Mouse (Mus musculus) liver, postnatal 0 days (tissue): ENCODE data around the gene Slc22a1. TPM values are rescaled to one million over a fixed set of nuclear protein-coding genes. Genes with fewer than 3 reads are reported as not detected.

Experiments
- ATAC-seq: fragments of 200-750 bp; cut with Nextera tagmentation; 2 replicates; pipeline ENCODE4 v1.8.0; 2017; ENCODE audit warnings: mild to moderate bottlenecking, moderate library complexity
- DNase-seq: peaks from one replicate; pipeline ENCODE4 v3.0.0-alpha.2; 2016
- H3K27ac ChIP-seq: fragments of 300-500 bp; sonication (generic); 2 replicates; pipeline ENCODE4 v1.5.1; 2014; ENCODE audit warnings: antibody characterized with exemption, moderate library complexity, mild to moderate bottlenecking, low read depth
- H3K27me3 ChIP-seq: fragments of 300-500 bp; sonication (generic); 2 replicates; pipeline ENCODE4 v1.6.1; 2014; ENCODE audit warnings: low read length, control low read depth, mixed read lengths; ENCODE audit not compliant: insufficient read depth
- H3K36me3 ChIP-seq: fragments of 300-500 bp; sonication (generic); replicated peaks from 2 replicates; pipeline ENCODE4 v1.6.1; 2014; ENCODE audit warnings: mild to moderate bottlenecking, control low read depth, low read length, moderate library complexity, mixed read lengths; ENCODE audit not compliant: insufficient read depth
- H3K4me1 ChIP-seq: fragments of 300-500 bp; sonication (generic); 2 replicates; pipeline ENCODE4 v1.6.1; 2014; ENCODE audit warnings: antibody characterized with exemption, mild to moderate bottlenecking, control low read depth; ENCODE audit not compliant: insufficient read depth
- H3K4me2 ChIP-seq: fragments of 300-500 bp; sonication (generic); 2 replicates; pipeline ENCODE4 v1.6.1; 2014; ENCODE audit warnings: low read depth, mild to moderate bottlenecking, low read length, moderate library complexity, mixed read lengths
- H3K4me3 ChIP-seq: fragments of 300-500 bp; sonication (generic); 2 replicates; pipeline ENCODE4 v1.5.1; 2014; ENCODE audit warnings: low read depth, low read length
- H3K9ac ChIP-seq: fragments of 300-500 bp; sonication (generic); replicated peaks from 2 replicates; pipeline ENCODE4 v1.6.1; 2014; ENCODE audit warnings: mild to moderate bottlenecking, moderate library complexity
- H3K9me3 ChIP-seq: fragments of 300-500 bp; sonication (generic); 2 replicates; pipeline ENCODE4 v1.6.1; 2016; ENCODE audit warnings: mild to moderate bottlenecking, control low read depth, low read length, mixed read lengths
- CTCF ChIP-seq: sonication (generic); IDR thresholded peaks from 2 replicates; pipeline ENCODE4 v1.5.1; 2016; ENCODE audit warnings: antibody characterized with exemption, low read depth
- EP300 ChIP-seq: IDR thresholded peaks from 2 replicates; pipeline ENCODE4 v1.6.1; 2016; ENCODE audit warnings: antibody characterized with exemption, low read depth, mild to moderate bottlenecking
- WGBS: fragments of 180-500 bp; shearing (Covaris S2); extraction: QIAGEN DNeasy Blood & Tissue Kit; methylation state at CpG from one replicate; pipeline ENCODE4 v1.1.7; 2014; ENCODE audit not compliant: insufficient replicate concordance; 5-methylcytosine and 5-hydroxymethylcytosine counted together
- polyA plus RNA-seq: library from polyadenylated mRNA; unstranded; fragments of >200 nt; fragmentation: Nextera tagmentation; extraction: Ambion mirVana; gene quantifications from 2 replicates; pipeline ENCODE4 v1.2.1, GENCODE M21; 2015

The Slc22a1 gene
- polyA plus RNA-seq, 1 experiment from 2014 or later: 11.7 TPM

DNA sequence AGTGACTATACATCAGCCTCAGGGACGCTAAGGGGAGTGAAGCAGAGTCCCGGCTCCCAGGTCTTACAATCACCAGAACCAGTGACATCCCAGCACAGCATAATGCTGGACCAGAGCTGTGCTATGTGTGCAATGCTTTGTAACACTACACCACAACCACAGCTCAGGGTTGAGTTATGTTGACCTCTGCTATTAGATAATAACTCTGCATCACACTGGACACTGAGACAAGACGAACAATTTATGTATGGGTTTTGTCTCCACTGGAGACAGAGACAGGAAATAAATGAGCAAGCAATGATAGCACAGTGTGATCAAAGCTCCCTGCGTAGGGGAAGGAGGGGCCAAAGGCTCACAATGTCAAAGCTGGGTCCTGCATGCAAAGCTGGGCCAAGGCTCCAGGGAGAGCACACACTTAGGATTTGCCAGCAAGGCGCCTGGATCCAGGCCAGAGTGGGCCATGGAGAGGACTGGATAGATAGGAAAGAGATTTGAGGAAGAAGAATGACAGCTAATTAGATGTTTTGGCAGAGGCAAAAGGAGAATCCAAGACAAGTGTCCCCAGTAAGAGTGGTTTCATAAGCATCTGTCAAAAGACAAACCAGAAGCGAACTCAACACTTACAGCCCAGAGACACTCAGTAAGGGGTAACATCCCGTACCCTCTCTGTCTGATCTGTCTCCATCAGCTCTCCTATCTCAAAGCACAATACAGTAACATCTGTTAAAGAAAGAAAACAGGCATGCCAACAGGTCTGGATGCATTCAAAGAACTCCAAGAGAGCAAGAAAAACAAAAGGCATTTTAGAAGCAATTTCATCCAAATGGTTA is 43.6 kb downstream of the Slc22a1 start:
- Histone ChIP-seq H3K4me1 (no peaks in the 10 kb centered on the region), H3K9me3 (no peaks in the 10 kb centered on the region), H3K36me3 (no peaks in the 10 kb centered on the region), H3K27me3 (0 out of 2 replicates have a peak, but pooled peaks cover 2% of the 10 kb centered on the region), H3K4me3 (no peak overlapping the region), H3K9ac (no peak overlapping the region), H3K27ac (no peak overlapping the region), H3K4me2 (no peak overlapping the region)
- DNase-seq (peak; percentile 17), ATAC-seq (no peak)
- 46% methylated on average over 7 of the region's 7 CpGs for WGBS
- TF ChIP-seq CTCF (no peak), EP300 (no peak)

DNA sequence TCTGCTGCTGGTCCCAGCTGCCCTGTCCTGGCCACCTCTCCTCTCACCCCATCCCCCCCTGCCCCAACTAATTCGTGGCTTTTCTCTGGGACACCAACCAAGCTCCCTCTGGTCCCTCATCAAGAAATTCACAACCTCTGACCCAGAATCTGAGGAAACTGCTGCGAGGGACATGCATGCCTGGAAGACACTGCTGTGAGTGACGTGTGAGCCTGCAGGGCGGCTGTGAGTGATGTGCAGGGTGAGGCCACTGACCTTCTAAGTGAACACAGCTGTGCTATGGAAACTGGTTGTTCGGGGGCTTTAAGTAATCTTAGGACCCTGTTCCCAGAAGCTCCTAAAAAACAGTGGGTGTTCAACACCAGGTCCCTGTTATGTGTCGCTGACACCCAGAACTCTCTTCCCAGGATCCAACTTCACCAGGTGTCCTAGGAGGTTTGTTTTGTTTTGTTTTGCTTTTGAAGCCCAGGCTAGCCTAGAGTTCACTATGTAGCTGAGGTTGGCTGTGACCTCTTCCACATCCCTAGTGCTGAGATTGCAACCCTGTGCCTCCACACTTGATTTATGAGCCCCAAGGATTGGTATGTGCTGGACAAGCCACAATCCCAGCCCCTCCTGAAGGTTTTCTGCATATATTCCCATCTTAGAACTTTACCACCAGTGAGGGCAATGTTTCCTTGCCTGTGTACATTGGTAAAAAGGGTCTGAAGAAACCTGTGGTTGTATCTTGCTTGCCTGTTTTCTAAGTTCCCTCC is 44.5 kb downstream of the Slc22a1 start:
- 0 out of 2 replicates have a peak, but pooled peaks cover 2% of the 10 kb centered on the region for H3K27me3 ChIP-seq
- no peaks in the 10 kb centered on the region for H3K36me3 ChIP-seq
- TF ChIP-seq EP300 (no peak), CTCF (no peak)
- H3K4me2 ChIP-seq: no peak overlapping the region
- ATAC-seq (no peak), DNase-seq (no peak)
- H3K27ac ChIP-seq: no peak overlapping the region
- no peak overlapping the region for H3K9ac ChIP-seq
- 49% methylated on average over 6 of the region's 6 CpGs for WGBS
- no peaks in the 10 kb centered on the region for H3K4me1 ChIP-seq
- no peak overlapping the region for H3K4me3 ChIP-seq
- no peaks in the 10 kb centered on the region for H3K9me3 ChIP-seq

GRCm38 (mm10) chr17:12627983-12628382 is 47.6 kb downstream of the Slc22a1 start:
- H3K4me1 ChIP-seq: no peaks in the 10 kb centered on the region
- TF ChIP-seq CTCF (no peak), EP300 (no peak)
- DNase-seq: no peak
- no peaks in the 10 kb centered on the region; the same call in 1 of the 2 replicates for H3K9me3 ChIP-seq
- H3K27ac ChIP-seq: no peak overlapping the region
- ATAC-seq: no peak
- no peak overlapping the region for H3K9ac ChIP-seq
- no peak overlapping the region for H3K4me2 ChIP-seq
- no peak overlapping the region for H3K4me3 ChIP-seq
- H3K27me3 ChIP-seq: no peaks in the 10 kb centered on the region
- no peaks in the 10 kb centered on the region for H3K36me3 ChIP-seq
- 40% methylated on average over 4 of the region's 4 CpGs for whole genome bisulfite sequencing

DNA sequence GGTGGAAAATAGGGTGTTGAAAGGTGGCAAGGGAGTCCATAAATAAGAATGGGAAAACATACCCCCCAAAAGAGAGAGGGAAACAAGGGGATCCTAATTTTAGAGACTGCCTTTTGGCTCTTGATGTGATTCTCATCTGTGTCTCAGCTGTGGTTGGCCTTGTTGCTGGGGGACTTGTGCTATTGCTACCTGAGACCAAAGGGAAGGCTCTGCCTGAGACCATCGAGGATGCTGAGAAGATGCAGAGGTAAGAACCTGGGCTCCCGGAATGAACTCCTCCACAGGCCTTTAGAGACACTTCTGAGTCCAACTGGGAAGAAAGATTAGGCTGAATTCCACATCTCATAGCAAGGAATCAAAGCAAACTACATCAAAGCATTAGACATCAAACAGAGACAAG is 56.0 kb downstream of the Slc22a1 start:
- WGBS: 82% methylated on average over 2 of the region's 2 CpGs
- Histone ChIP-seq H3K9ac (no peak overlapping the region), H3K4me2 (no peak overlapping the region), H3K4me3 (no peak overlapping the region), H3K27me3 (no peaks in the 10 kb centered on the region), H3K36me3 (no peaks in the 10 kb centered on the region), H3K27ac (no peak overlapping the region), H3K9me3 (no peaks in the 10 kb centered on the region; the same call in 1 of the 2 replicates), H3K4me1 (no peaks in the 10 kb centered on the region)
- ATAC-seq: no peak
- DNase-seq: no peak
- TF ChIP-seq EP300: no peak
- TF ChIP-seq CTCF: no peak

DNA sequence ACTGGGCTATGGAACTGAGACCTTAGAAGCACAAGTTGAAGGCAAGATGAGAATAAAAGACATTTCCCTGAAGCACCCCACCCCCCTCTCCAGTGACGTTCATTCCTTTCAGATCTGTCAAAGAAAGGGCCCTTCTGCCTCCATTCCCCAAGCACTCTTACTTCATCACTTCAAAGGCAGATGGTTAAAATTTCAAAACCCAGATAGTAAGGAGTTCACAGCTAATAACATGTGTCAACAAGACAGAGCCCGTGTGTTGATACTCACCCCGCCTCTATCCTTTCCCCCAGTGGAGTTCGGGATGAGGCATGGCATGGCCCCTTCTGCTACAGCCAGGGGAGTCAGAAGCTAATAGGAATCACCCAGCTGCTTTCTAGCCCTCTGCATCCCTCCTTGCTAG is 60.2 kb downstream of the Slc22a1 start:
- H3K9ac ChIP-seq: no peak overlapping the region
- H3K36me3 ChIP-seq: no peaks in the 10 kb centered on the region
- DNase-seq: no peak
- no peak overlapping the region for H3K27ac ChIP-seq
- no peak for ATAC-seq
- WGBS: 68% methylated on average over 4 of the region's 4 CpGs
- H3K4me1 ChIP-seq: no peaks in the 10 kb centered on the region
- H3K27me3 ChIP-seq: no peaks in the 10 kb centered on the region
- H3K4me3 ChIP-seq: no peak overlapping the region
- no peak overlapping the region for H3K4me2 ChIP-seq
- no peak for TF ChIP-seq CTCF
- TF ChIP-seq EP300: no peak
- no peaks in the 10 kb centered on the region for H3K9me3 ChIP-seq

DNA sequence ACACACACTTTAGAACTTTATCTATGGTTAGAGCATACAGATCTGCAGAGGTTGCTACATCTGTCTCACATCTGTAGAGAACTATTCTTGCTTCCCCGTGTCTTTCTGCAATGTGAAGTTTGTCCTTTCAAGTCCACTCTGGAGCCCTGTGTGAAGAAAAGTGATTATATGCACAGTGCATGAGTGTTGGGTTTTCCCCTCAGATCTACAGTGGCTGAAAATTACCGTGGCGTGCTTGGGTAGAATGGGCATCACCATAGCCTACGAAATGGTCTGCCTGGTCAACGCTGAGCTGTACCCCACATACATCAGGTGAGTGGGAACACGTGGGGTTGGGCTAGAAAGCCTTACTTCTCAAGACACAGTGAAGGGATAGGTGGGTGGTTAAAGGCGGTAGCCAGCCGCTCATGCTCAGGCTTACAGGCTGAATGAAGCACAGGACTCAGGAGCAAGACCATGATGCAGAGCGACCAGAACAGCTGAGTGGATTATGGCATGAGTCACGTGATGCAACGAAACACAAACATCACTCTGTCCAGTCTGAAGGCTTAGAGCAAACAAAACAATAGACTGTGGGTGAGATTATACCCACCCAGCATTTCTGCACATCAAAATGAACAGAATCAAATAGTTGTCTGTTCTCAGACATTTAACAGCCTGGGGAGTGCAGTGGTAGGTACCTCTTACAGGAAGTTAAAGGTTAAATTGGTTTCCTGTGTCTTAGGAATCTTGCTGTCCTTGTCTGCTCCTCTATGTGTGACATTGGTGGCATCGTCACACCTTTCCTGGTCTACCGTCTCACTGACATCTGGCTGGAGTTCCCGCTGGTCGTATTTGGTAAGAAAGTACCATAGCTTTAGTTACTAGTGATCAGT is 60.9 kb downstream of the Slc22a1 start:
- no peaks in the 10 kb centered on the region for H3K36me3 ChIP-seq
- H3K9ac ChIP-seq: no peak overlapping the region
- ATAC-seq (no peak), DNase-seq (no peak)
- H3K4me1 ChIP-seq: no peaks in the 10 kb centered on the region
- H3K27me3 ChIP-seq: no peaks in the 10 kb centered on the region
- WGBS: 74% methylated on average over 15 of the region's 15 CpGs
- H3K4me3 ChIP-seq: no peak overlapping the region
- TF ChIP-seq CTCF: no peak
- no peaks in the 10 kb centered on the region for H3K9me3 ChIP-seq
- no peak overlapping the region for H3K27ac ChIP-seq
- no peak overlapping the region for H3K4me2 ChIP-seq
